Mouse (Mus musculus): Measurements from ENCODE around the gene Ube2u.
A peak's percentile ranks its signal among the peaks of the same experiment; 100 is the strongest.

DNA sequence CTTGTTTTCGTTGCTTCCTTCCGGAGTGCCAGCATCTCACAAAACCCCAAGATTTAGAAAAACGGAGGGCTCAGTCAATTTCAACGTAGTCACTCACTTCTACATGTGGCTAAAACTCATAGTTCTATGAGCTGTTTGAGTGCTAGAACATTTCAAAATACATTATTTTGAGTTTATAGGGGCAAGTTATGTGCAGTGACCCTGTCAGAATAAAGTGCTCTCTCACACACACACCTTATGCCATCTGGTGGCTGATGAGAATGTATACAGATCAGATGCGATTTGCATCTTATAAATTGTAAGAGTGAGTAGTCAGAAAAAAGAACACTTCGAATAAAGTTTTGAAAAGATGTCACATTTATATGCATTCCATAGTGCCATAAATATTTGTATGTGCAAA is 55.0 kb downstream of the Ube2u start:
- TF ChIP-seq CTCF (IDR thresholded peaks at IDR 0.05) (peak; percentile 67), POLR2A (IDR thresholded peaks at IDR 0.05; ENCODE audit: insufficient read depth, low read depth, low read length) (no peak), EP300 (IDR thresholded peaks at IDR 0.05; ENCODE audit: insufficient read depth, low read depth, low read length) (no peak)

Data from heart, adult 2 months (tissue).